Mouse (Mus musculus): ENCODE data around the gene Top2b.
A peak's percentile ranks its signal among the peaks of the same experiment; 100 is the strongest.

The Top2b gene

DNA sequence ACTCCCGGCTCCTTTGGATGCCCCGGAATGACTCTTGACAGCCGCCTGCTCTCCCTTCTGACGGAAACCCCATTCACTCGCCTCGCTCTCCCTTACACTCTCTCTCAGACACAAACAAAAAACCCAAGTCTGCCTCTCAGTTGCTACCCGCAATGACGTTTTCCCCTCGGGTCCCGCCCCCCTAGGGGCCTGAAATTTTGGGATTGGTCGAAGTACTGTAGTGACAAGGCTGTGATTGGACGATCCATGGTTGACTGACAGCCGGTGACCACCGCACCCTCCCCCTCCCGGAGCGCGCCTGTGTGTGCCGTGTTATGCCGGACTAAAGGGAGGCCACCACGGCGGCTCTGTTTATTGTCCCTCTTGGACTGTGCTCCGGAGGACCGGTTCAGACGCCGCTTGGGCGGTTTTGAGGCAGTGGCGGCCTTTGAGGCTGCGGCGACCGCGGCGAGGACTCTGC is at the start of gene Top2b:
TSS of gene Top2b (plus strand) at position 302 of the 460 bp plus-strand sequence.
- peak; percentile 98 for DNase-seq

DNA sequence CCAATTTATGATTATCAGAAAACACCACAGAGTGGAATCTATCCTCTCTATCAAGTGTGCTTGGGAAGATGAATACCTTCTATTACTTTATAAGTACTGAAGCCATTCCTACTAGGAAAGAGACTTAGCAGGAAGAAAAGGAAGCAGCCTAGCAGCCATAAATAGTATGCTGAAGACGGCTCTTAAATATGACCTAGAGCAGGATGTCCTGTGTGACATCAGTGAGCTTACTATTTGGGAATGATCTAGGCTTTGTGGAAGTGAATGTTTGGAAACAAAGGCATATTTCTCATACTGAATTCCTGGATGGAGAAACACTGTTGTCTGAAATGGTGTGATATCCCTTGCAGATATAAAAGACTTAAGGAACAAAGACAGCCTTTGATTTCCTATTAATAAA is 48.3 kb upstream of the Top2b start:
- DNase-seq: no peak

DNA sequence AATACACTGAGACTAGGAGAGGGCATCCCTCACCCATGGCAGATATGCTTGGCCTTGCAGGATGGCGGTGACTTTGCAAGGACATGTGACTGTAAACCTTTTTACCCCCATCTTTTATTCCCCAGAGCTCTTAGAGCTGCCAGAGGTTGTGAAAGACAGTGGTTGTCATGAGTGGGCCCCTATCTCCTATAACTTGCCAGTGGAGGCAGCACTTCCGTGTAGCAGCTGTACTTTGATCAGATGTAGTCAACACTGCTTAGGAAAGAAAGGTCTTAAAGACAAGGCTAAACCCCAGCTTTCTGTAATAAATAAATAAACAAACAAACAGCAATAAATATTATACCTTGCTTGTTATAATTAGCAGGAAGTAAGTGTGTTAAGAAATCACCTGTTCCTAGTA is 45.2 kb upstream of the Top2b start:
- DNase-seq: no peak

DNA sequence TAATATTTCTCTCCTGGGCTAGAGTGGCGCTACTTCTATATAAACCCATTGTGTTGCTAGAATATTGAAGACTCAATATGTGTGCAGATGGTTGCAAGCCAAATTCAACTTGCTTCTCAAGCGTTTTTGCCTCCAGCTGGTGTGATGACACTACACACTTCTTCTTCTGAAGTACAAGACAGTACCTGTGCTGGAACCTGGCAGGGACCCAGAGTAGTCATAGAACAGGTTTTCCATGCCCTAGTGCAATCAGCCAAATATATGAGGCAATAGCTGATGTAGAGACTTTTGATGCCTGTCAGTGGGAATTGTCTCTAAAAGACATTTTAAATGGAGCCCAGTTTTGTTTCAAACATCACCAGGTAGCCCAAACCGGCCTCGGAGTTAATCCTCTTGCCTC is 40.6 kb upstream of the Top2b start:
- DNase-seq: no peak

DNA sequence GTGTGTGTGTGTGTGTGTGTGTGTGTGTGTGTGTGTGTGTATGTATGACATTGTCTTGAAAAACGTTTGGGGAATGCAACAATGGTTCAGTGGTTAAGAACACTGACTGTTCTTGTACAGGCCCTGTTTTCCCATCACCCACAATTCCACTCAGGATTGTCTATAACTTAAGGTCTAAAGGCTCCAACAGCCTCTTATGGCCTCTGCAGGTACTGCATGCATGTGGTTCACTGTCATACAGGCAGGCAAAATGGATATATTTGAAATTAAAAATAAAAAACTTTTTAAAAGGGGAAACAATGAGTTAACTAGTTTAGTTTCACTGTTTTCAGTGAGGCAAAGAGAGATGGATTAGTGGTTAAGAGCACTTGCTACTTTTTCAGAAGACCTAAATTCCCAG is 39.8 kb upstream of the Top2b start:
- no peak for DNase-seq

DNA sequence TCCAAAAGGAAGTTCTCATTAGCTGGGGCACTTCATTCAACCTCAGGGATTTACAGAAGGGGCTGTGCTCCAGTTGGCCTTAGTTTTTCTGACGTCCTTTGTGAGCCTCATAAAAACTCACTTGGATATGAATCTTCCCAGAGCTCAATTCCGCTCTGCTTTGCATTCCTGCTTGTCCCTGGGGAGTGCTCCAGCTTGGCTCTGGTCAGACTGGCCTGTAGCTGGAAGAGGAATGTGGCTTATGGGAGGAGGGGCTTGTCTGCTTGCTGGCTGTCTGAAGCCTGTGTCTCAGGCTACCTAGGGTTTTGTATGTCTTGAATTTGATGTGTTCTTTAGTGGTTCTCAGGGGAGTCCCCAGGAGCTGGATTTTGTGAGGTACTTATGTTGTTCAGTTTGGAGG is 36.4 kb upstream of the Top2b start:
- no peak for DNase-seq

DNA sequence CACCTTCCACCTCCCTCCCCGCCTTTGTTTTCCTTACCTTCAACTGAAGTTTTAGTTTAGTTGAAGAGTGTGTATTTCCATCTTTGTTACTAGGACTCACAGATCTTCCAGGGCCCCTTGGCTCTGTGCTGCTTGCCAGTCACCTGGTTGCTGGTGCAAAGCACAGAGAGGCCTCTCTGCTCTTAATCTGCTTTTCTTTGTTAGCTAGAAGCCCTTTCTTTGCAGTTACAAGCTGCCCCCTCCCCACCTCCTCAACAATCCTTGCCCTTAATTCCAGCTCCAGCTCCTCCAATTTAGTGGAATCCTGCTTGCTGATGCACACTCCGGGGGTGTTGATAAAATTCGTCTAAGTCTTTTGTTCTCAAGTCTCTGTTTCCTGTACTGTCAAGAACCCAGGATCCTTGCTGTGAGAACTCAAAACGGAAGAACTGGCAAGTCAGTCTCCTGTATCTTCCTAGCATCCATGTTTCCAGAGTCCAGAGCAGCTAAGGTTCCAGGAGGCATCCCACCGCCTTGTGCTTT is 36.0 kb upstream of the Top2b start:
- DNase-seq: no peak

DNA sequence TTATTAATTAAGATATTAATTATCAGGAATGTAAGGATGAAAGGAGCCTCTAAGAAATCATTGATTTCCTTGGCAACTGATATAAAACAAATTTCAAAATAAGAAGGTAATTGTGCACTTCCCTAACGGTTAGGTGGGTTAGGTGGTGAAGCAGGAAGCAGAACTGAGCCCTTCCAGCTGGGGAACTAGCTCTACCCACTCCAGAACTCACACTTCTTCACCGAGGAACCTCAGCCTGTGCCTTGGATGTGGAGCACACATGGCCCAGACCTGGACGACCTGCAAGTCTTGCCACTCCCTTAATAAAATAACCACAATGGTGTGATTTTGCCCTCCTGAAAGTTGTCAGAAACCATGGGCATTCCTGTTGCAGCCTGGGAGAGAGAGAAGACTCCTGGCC is 35.2 kb upstream of the Top2b start:
- DNase-seq: no peak

DNA sequence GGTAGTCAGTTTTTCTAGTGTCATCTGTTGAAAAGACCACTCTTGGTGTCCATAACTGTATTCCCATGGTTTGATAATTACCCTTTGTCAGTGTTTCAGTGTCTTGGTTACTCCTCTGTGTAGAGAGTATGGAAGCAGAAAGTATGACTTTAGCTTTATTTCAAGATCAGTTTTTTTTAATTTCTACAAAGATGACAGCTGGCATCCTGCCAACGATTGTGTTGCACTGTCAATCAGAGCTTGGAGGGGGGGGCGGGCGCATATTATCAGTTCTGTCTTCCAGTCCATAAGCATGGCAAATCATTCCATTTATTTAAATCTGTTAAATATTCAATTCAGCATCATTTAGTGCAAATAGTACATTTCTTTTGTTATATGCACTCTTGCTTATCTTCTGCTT is 30.7 kb upstream of the Top2b start:
- no peak for DNase-seq

DNA sequence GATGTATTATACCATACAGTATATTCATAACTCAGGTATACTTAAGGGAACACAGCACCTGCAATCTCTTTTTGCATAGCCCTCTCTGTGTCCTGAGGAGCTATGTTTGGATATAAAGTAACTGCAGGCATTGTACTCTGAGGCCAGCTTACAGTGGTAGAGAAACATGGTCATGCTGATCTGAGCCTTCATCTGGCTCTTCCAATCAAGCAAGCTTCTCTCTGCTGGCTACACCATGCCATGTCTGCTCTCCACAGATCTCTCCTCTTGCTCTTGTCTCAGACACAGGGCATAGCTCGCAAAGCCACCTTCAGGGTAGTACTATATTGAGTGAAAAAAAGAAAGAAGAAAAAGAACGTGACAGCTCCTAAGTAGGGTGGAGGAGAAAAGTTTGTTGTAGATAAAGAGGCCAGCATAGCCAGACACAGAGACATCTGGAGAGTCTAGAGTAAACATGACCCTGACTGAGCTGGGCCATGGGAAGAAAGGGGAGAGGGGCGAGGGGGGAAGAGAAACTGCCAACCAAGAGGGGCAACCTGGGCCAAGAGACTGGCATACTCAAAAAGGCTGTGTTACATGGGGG is 29.1 kb upstream of the Top2b start:
- no peak for DNase-seq

DNA sequence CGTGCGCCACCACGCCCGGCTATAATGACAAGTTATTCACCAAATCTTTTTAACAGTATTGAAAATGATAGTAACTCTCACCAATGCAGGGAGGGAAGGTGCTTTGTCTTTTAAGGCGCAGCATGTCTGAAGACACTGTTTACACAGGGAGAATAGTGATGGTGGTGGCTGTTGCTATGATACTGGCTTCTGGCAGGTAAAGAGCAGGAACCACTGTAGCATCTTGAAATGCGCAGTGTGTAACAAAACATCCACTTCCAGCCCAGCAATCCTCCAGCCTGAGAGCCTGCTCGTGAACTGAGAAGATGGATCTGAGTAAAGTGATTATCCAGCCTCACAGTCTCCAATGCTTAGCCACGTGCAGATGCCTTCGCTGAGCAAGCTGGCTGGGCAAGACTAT is 17.5 kb upstream of the Top2b start:
- no peak for DNase-seq

DNA sequence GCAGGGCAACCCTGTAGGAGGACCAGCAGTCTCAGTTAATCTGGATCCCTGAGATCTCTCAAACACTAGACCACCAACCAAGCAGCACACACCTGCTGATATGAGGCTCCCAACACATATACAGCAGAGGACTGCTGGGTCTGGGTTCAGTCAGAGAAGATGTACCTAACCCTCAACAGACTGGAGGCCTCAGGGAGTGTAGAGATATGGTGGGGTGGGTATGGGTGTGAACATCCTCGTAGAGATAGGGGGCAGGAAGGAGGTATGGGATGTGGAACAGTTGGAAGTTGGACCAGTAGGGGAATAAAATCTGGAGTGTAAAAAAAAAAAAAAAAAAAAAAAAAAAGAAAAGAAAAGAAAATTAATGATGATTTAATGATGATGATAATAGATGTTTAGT is 5.3 kb upstream of the Top2b start:
- no peak for DNase-seq

DNA sequence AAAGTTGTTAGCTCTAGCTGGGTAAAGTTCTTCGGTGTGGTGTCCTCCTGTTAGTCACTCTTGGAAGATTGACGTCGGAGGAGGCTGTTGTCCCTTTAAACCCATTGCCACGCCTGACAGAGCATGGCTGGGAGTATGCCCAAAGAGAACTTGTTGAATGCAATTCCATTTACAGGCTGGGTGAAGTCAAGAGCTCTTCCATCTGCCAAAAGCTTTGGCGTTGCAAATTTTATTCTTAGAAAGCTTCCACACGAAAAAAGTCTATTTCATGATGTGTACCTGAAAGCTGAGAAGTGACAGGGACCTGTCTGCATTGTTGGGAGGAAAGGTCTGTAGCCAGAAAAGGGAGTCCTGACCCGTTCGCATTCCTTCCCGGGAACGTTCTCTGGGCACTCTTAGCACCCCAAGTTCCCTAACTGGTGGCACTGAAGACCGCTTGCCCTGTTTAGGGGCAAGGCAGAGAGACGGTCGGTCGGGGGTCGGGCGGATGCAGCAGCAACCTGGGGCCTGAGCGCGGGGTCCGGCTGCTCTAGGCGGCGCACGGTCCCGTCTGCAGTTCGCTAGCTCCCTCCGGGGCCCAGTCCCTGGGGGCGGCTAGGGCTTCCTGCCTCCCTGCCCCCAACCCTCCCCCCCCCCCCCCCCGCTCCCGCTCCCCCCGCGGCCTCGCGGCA is 683 bp upstream of the Top2b start:
- DNase-seq: peak; percentile 49

DNA sequence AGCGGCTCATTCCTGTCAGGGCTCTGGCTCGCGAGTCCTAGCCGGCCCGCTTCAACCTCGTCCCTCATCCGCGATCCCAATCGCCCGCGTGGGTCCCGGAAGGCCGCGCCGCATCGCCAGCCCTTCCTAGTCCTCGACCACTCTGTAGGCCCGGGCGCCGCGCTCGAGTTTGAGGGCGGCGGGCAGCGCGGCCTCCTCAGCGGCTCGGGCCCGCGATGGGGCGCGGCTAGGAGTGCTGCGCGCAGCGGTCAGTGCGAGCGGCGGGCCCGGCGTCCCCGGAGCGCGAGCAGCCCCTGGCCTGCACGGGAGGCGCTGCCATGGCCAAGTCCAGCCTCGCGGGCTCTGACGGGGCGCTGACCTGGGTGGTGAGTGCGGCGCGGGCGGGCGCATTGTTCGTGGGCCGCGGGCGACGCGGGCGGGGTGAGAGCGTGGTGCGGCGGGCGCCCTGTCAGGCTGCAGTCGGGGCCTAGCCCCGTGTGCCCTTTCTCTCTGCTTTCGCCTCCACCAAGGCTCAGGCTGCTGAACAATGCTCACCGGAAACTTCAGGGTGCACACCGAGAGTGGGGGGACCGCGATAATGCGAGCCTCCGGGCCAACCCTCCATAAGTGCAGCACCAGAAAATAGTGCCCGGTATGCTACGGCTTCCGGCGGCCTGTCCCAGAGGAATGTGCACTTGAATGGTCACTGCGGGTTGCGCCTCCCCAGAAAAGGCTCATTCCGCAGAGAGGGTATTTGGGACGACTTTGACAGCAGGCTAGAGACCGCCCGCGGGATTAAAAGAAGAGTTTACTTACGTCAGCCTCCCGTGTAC is 589 bp downstream of the Top2b start:
- peak; percentile 68 for DNase-seq

DNA sequence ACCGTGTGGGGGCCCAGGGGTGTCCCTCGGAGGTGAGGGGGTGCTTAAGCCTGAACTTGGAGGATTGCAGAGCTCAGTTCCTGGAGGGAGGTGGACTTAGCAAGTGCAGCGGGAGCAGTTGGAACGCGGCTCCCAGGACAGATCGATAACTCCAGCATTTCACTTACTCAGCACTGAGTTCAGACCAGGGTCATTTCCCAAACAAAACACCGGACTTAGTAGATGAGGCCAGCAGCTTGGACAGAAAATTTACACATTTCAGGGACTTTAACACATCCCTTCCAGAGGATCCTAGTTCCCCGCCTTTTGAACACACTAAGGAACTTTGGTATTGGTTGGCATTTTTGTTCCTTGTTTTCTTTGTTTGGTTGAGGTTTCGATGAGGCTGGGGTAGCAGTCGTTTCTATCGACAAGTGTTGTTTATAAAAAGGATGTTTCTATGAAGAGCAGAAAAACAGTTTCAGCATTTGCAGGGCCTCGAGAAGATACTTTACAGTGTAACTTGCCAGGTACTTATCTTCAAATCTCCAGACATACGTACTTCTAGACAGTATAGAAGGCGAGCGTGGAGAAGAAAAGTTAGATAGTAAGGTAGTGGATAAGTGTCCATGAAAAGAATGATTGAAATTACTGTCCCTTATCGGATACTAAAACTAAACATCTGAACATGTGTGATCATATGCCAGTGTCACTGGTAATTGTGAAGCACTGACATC is 1.4 kb downstream of the Top2b start:
- DNase-seq: no peak

DNA sequence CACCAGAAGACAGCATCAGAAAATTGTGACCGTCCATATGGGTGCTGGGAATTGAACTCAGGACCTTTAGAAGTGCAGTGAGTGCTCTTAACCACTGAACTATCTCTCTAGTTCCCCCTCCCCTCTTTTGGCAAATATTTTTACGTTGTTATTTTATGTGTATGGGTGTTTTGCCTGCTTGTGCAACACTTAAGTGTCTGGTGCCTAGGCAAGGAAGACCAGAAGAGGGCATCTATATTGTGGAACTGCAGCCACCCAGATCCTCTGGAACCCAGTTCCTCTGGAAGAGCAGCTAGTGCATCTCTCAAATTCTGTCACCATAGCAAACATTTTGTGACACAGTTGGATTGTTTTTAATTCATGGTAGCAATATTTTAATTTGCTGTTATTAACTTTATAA is 2.0 kb downstream of the Top2b start:
- DNase-seq: no peak

DNA sequence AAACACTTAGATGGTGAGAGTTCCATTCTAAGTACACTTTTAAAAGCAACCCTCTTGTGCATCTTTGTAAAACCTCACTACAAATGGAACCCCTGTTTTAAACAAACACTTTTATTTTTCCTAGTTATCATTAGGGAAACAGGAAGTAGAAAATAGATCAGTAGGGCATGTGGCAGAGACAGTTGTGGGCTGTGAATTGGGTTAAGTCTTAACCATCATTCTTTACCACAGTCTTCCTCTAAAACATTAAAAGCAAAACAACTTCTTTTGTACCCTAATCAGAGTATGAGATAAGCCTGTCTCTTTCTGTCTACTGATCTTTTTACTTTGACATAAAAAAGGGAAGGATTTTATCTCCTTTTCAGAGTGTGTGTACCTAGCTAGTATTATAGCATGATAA is 7.8 kb downstream of the Top2b start:
- no peak for DNase-seq

DNA sequence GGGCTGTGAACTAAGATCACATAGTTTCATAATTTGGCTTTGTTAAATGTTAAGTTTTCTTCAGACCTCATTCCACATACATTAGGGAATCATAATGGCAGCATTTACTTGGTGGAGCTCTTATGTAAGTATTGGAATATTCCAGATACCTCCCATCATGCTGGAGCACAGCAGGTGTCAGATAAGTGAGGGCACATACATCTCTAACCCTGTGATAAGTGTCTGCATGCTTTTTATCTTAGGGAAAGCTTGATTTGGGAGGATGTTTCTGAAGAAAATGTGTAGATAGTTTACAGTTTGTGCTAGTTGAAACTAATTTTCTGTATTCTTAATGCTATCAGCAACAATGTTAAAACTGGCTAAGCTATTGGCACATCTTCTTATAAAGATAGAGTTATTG is 8.2 kb downstream of the Top2b start:
- DNase-seq: no peak

DNA sequence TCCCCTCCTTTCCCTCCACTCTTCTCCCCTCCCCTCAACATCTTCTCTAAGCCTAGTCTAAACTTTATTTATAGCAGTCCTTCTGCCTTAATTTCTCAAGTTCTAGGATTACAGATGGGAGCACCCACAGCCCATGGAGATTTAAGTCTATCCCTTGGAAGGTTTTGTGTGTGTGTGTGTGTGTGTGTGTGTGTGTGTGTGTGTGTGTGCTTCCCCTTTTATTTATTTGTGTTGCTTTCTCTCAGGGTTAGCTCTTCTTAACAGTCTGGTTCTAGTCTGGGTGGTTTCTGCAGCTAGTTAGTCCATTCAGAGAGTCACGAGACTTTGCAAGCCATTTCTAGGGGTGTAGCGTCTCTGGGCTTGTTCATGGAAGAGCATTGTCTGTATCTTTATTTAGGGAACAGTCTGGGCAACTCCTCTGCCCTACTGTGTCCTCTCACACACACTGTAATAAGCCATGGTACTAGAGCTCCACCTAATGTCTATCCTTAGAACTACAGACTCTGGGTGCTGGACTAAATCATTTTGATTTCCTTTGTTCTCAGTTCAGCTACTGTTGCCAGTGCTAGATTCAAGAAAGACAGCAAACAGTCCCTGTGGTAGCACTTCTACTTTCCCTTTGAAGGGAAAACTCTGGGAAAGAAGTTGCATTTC is 15.1 kb downstream of the Top2b start:
- DNase-seq: peak; percentile 54

DNA sequence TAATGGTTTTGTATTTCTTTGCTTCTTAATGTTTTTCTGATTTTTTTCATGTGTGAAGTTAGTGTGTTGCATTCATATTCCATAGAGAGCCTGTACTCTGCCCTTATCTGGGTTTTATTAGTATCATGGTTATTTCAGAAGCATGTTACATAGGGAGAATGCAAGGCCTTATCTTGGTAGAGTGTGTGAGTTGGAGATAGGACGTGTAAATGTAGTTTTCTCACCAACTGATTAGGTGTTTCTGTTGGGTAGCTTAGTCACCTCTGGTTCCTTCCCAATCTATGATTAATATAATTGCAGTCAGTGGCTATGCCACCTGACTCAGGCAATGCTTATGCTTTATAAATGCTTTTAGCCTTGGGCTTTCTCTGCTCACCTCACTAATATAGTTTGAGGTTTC is 19.8 kb downstream of the Top2b start:
- DNase-seq: no peak

DNA sequence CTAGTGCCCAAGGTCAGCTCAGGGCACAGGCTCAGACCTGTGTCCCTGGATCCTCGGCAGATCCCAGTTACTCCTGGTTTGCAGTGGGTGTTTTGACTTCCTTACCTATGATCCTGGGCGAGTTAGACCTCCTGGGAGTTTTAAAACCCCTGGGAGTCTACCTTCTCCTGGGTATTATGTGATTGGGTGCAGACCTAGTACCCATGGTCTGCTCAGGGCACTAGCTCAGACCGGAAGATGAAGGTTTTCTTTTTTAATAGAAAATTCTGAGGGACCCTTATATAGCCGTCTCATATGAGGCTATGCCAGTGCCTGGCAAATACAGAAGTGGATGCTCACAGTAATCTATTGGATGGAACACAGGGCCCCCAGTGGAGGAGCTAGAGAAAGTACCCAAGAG is 40.2 kb downstream of the Top2b start:
- DNase-seq: no peak

DNA sequence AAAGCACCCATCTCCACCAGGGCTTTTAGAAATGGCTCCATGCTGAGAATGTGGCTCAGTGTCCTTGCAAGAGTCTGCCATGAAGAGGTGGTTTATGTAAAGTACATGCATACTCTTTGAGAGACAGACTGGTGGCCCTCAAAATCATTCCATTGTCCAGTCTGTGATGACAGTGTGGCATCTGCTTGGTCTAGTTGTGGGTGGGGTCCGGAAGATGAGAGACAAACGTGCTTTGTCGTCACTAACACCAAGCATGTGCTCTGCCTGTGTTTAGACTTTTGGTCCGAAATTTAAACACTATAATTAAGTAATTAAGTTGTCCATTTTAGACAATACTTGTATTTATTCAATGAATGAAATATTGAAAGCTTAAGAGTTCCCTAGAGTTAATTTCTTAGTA is 49.2 kb downstream of the Top2b start:
- no peak for DNase-seq

DNA sequence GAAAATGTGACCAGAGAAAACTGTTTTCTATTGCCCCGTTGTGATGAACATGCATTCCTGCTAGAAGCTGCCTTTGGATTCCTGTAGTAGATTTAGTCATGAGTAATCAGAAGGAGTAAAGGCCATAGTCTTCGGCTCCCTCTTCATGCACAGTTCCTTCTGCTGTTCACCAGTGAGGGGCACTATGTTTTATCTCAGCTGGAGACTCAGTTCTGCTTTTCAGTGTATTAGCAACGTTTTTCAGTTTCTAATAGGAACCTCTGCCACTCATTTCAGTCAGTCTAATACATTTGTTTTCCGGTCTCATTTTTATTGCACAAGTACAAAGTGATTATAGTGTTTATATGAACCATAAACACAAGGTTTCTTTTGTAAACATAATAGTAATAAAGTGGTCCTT is 62.6 kb downstream of the Top2b start:
- no peak for DNase-seq
